Mouse (Mus musculus) lung, postnatal 36 days (tissue): ENCODE measurements around the gene 6030452D12Rik.

ENCODE experiments used
- DNase-seq: peaks from one replicate; pipeline ENCODE4 v3.0.0; 2022; ENCODE audit warnings: mixed read lengths

The 6030452D12Rik gene

GRCm38 (mm10) chr8:106518763-106519162 lies 18.4 kb downstream of the 6030452D12Rik start:
- DNase-seq: no peak

GRCm38 (mm10) chr8:106520578-106520977 lies 20.3 kb downstream of the 6030452D12Rik start:
- no peak for DNase-seq

- DNase-seq: no peak
Observed at GRCm38 (mm10) chr8:106521845-106522244, 21.5 kb downstream of the 6030452D12Rik start.

- no peak for DNase-seq
Observed at GRCm38 (mm10) chr8:106526725-106527124, 26.4 kb downstream of the 6030452D12Rik start.

- no peak for DNase-seq
Observed at GRCm38 (mm10) chr8:106527241-106528036, 27.1 kb downstream of the 6030452D12Rik start.

GRCm38 (mm10) chr8:106528596-106529249 lies 28.4 kb downstream of the 6030452D12Rik start:
- DNase-seq: no peak

- no peak for DNase-seq
Observed at GRCm38 (mm10) chr8:106529885-106530482, 29.7 kb downstream of the 6030452D12Rik start.

- DNase-seq: peak; percentile 27
Observed at GRCm38 (mm10) chr8:106530566-106530965, 30.2 kb downstream of the 6030452D12Rik start.

GRCm38 (mm10) chr8:106533709-106534108 lies 33.4 kb downstream of the 6030452D12Rik start:
- no peak for DNase-seq

GRCm38 (mm10) chr8:106534449-106534848 lies 34.1 kb downstream of the 6030452D12Rik start:
- DNase-seq: peak; percentile 88

- DNase-seq: no peak
Observed at GRCm38 (mm10) chr8:106535448-106535847, 35.1 kb downstream of the 6030452D12Rik start.

- no peak for DNase-seq
Observed at GRCm38 (mm10) chr8:106539193-106539592, 38.9 kb downstream of the 6030452D12Rik start.

- DNase-seq: no peak
Observed at GRCm38 (mm10) chr8:106541002-106541401, 40.7 kb downstream of the 6030452D12Rik start.

GRCm38 (mm10) chr8:106543043-106543442 lies 42.7 kb downstream of the 6030452D12Rik start:
- no peak for DNase-seq

GRCm38 (mm10) chr8:106545149-106545548 lies 44.8 kb downstream of the 6030452D12Rik start:
- DNase-seq: peak; percentile 44

- no peak for DNase-seq
Observed at GRCm38 (mm10) chr8:106546746-106547145, 46.4 kb downstream of the 6030452D12Rik start.

- no peak for DNase-seq
Observed at GRCm38 (mm10) chr8:106548366-106548936, 48.1 kb downstream of the 6030452D12Rik start.

- DNase-seq: no peak
Observed at GRCm38 (mm10) chr8:106550906-106551305, 50.6 kb downstream of the 6030452D12Rik start.

GRCm38 (mm10) chr8:106554011-106554410 lies 53.7 kb downstream of the 6030452D12Rik start:
- no peak for DNase-seq

GRCm38 (mm10) chr8:106556068-106556645 lies 55.8 kb downstream of the 6030452D12Rik start:
- DNase-seq: peak; percentile 10
